Mouse (Mus musculus) olfactory bulb, adult 2 months (tissue): Measurements from ENCODE around the gene Wdr18. TPM values are rescaled to one million over a fixed set of nuclear protein-coding genes. Genes with fewer than 3 reads are reported as not detected.

Source experiments
- H3K27ac ChIP-seq: fragments of 200-500 bp; 2 replicates; pipeline ENCODE4 v1.5.1; 2012; ENCODE audit warnings: low read depth, low read length; ENCODE audit not compliant: insufficient read depth
- H3K4me1 ChIP-seq: fragments of 200-500 bp; 2 replicates; pipeline ENCODE4 v1.6.1; 2012; ENCODE audit warnings: low read length; ENCODE audit not compliant: control insufficient read depth, insufficient read depth
- H3K4me3 ChIP-seq: fragments of 200-500 bp; 2 replicates; pipeline ENCODE4 v1.5.1; 2012; ENCODE audit warnings: mild to moderate bottlenecking, low read depth, low read length, moderate library complexity; ENCODE audit not compliant: insufficient read depth
- CTCF ChIP-seq: fragments of 200-500 bp; IDR thresholded peaks from 2 replicates; pipeline ENCODE4 v1.5.1; 2012; ENCODE audit warnings: low read depth, mild to moderate bottlenecking, low read length, moderate library complexity; ENCODE audit not compliant: insufficient read depth
- POLR2A ChIP-seq: fragments of 200-500 bp; IDR thresholded peaks from 2 replicates; pipeline ENCODE4 v1.6.1; 2012; ENCODE audit warnings: mild to moderate bottlenecking, low read depth, low read length, moderate library complexity; ENCODE audit not compliant: insufficient read depth
- WGBS: fragments of 180-500 bp; shearing (Covaris S2); methylation state at CpG from one replicate; pipeline ENCODE4 v1.1.7; 2018; 5-methylcytosine and 5-hydroxymethylcytosine counted together
- polyA plus RNA-seq: library from polyadenylated mRNA; stranded (reverse); fragments of >200 nt; gene quantifications from 2 replicates; pipeline ENCODE4 v1.2.4, GENCODE M21; 2012; ENCODE audit warnings: low replicate concordance; ENCODE audit not compliant: missing spikeins, insufficient read depth, insufficient read length

The Wdr18 gene
- polyA plus RNA-seq, 1 experiment: not detected

- Histone ChIP-seq H3K4me3 (peak within 1 kb of the TSS; percentile 72), H3K27ac (peak within 1 kb of the TSS; percentile 38; the same call in 1 of the 2 replicates), H3K4me1 (peaks cover 16% of the 10 kb centered on the region)
- under 1% methylated on average over 34 of the region's 34 CpGs for WGBS
- TF ChIP-seq CTCF: no peak
- no peak for TF ChIP-seq POLR2A
These were observed 36.5 kb downstream of the Wdr18 start, which contains the start of gene Abca7 for GRCm38 (mm10) chr10:79996272-79997033. TSS of gene Abca7 (plus strand) at chr10:79996494.

- WGBS: under 1% methylated on average over 35 of the region's 35 CpGs
- peak overlapping the region; percentile 72 for H3K4me3 ChIP-seq
- H3K4me1 ChIP-seq: peaks cover 16% of the 10 kb centered on the region
- TF ChIP-seq CTCF (no peak), POLR2A (no peak; the same call in 1 of the 2 replicates)
- H3K27ac ChIP-seq: no peak overlapping the region
These were observed 37.2 kb downstream of the Wdr18 start for GRCm38 (mm10) chr10:79997034-79997760.

DNA sequence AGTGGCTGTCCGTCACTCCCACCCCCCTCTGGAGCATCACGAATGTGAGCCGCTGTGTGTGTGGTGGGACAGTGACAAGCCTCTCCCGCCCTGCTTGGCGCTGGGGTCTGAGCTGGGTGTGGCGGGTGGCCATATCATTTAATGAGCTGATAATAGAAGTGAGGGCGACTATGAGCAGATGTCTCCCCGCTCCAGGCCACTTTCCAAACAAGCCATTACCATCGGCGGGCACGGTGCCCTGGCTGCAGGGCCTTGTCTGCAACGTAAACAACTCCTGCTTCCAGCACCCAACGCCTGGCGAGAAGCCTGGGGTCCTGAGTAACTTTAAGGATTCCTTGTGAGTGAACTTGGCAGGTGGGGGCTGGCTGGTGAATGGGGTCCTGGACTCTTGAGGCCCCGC is 37.9 kb downstream of the Wdr18 start:
- Histone ChIP-seq H3K27ac (no peak overlapping the region), H3K4me3 (peak overlapping the region; percentile 72), H3K4me1 (peaks cover 16% of the 10 kb centered on the region)
- TF ChIP-seq POLR2A (no peak), CTCF (no peak)
- 10% methylated on average over 15 of the region's 15 CpGs for WGBS

DNA sequence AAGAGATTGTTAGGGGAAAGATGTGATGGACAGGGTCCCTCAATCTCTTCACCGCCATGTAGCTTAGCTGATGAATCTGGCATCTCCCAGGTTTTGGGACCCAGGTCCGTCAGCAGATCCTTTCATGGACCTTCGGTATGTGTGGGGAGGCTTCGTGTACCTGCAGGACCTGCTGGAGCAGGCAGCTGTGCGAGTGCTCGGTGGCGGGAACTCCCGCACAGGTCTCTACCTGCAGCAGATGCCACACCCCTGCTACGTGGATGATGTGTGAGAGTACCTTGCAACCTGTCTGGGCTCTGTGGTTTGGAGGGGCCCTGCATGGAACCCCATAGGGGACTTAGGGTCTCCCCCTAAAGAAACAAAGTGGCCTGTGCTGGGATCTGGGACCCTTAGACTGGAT is 42.0 kb downstream of the Wdr18 start:
- no peak overlapping the region for H3K27ac ChIP-seq
- WGBS: 88% methylated on average over 9 of the region's 9 CpGs
- TF ChIP-seq POLR2A: no peak
- no peak for TF ChIP-seq CTCF
- no peak overlapping the region for H3K4me3 ChIP-seq
- peaks cover 28% of the 10 kb centered on the region for H3K4me1 ChIP-seq

GRCm38 (mm10) chr10:80002829-80003228 is 42.9 kb downstream of the Wdr18 start:
- peaks cover 21% of the 10 kb centered on the region for H3K4me1 ChIP-seq
- 49% methylated on average over 21 of the region's 21 CpGs for WGBS
- H3K27ac ChIP-seq: no peak overlapping the region
- TF ChIP-seq CTCF: no peak
- TF ChIP-seq POLR2A: no peak
- no peak overlapping the region for H3K4me3 ChIP-seq

DNA sequence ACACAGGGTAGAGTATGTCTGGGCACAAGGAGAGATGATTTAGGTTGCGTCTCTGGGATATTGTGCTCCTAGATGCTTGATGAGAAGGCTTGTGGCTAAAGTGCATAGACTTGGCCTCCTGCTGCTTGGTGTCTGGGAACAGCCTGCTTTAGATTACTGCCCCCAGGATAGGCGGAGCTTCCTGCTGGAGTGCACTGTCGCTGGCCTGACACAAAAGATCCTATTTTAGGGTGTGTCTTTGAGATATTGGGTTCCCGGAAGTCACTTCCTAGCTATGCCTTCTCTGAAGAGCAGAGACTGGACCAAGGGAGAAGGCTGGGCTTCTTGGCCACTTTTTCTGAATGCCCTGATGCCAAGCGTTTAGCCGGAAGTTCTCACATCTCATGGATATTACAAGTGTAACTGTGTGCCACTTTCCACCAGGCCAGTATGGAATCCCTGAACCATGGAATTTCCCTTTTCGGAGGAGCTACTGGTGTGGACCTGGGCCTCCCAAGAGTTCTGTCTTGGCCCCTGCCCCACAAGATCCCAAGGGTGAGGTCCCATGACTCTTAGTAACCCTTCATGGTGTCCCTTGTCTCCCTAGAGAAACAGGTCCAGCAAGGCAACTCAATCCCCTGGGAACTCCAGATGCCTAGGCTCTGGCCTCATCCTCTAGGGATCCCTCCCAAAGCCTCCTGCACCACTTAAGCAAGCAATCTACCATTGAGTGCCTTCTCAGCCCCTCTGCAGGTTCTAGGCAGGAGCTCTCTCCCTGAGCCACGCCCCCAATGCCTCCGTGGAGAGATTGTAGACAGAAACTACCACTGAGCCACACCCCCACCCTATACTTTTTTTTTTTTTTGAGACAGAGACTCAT is 43.7 kb downstream of the Wdr18 start:
- Histone ChIP-seq H3K27ac (no peak overlapping the region), H3K4me1 (peaks cover 15% of the 10 kb centered on the region), H3K4me3 (no peak overlapping the region)
- WGBS: 67% methylated on average over 9 of the region's 9 CpGs
- no peak for TF ChIP-seq POLR2A
- TF ChIP-seq CTCF: no peak

DNA sequence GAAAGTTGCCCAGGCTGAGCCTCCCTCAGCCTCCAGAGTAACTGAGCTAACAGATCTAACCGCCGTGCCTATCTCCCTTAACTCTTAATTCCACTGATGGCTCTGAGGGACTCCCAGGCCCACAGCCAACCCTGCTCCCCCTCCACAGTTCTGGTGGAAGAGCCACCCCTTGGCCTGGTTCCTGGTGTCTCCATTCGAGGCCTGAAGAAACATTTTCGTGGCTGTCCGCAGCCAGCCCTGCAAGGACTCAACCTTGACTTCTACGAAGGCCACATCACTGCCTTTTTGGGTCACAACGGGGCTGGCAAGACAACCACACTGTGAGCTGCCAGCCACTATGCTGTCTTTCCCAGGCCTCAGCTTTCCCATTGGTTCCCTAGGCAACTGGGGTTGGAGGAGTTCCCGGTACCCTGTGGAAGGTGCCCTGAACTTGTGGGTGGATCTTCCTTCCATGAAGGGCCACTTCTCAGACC is 44.3 kb downstream of the Wdr18 start:
- Histone ChIP-seq H3K27ac (no peak overlapping the region), H3K4me3 (no peak overlapping the region), H3K4me1 (peaks cover 15% of the 10 kb centered on the region)
- 48% methylated on average over 8 of the region's 8 CpGs for WGBS
- TF ChIP-seq CTCF: no peak
- no peak for TF ChIP-seq POLR2A

DNA sequence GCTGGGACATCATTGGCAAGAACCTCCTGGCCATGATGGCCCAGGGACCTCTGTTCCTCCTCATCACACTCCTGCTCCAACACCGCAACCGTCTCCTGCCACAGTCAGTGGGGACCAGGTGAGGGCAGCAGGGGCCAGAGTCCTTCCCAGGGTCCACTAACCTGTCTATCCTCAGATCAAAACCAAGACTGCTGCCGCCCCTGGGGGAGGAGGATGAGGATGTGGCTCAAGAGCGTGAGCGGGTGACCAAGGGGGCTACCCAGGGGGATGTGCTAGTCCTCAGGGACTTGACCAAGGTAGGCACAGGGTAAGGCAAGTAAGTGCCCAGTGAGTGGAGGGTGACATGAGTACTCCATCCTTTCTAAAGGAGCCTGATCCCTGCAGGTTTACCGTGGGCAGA is 51.8 kb downstream of the Wdr18 start:
- WGBS: 92% methylated on average over 6 of the region's 6 CpGs
- Histone ChIP-seq H3K27ac (no peak overlapping the region), H3K4me3 (no peak overlapping the region), H3K4me1 (no peaks in the 10 kb centered on the region)
- TF ChIP-seq CTCF (no peak), POLR2A (no peak)
